Mouse (Mus musculus) erythroblast, adult 5-6 weeks (primary cell): ENCODE data around the gene Sept10. TPM values are rescaled to one million over a fixed set of nuclear protein-coding genes. Genes with fewer than 3 reads are reported as not detected.
"Not testable (repeated sequence)": the region's sequence is repeated elsewhere in the genome, so short reads cannot be mapped to it uniquely, and the experiment has no call there.

Experiments
- ATAC-seq: replicated peaks from 2 replicates; pipeline ENCODE4 v1.8.0; 2016; ENCODE audit warnings: moderate number of reproducible peaks, mild to moderate bottlenecking, moderate TSS enrichment, inconsistent platforms; ENCODE audit not compliant: poor library complexity, low FRiP score, severe bottlenecking
- total RNA-seq, 2 experiments: library from RNA; stranded (forward) in 1 of 2; stranded (reverse) in 1 of 2; fragments of 150-400 nt in 1 of 2; fragments of 200-764, 138-1000 nt in 1 of 2; gene quantifications; 2 replicates each; pipeline versions ENCODE4 v1.2.3 to v1.2.4; 2015 to 2017; ENCODE audit warnings: low replicate concordance in 2 of 2

The Sept10 gene
- total RNA-seq, 2 experiments from 2014 or later, result 1.7 to 4.8 TPM

- no peak for ATAC-seq
These were observed 71.7 kb downstream of the Sept10 start for GRCm38 (mm10) chr10:59149956-59150383.

GRCm38 (mm10) chr10:59133478-59134009 lies 88.1 kb downstream of the Sept10 start:
- ATAC-seq, result no peak

- ATAC-seq, result no peak
These were observed 89.6 kb downstream of the Sept10 start for GRCm38 (mm10) chr10:59131926-59132628.

GRCm38 (mm10) chr10:59127637-59128036 lies 94.0 kb downstream of the Sept10 start:
- ATAC-seq, result no peak

GRCm38 (mm10) chr10:59125497-59125896 lies 96.2 kb downstream of the Sept10 start:
- no peak for ATAC-seq

- no peak for ATAC-seq
These were observed 101.8 kb downstream of the Sept10 start for GRCm38 (mm10) chr10:59119811-59120210.

GRCm38 (mm10) chr10:59119001-59119400 lies 102.6 kb downstream of the Sept10 start:
- ATAC-seq, result no peak

- ATAC-seq, result no peak
These were observed 104.1 kb downstream of the Sept10 start for GRCm38 (mm10) chr10:59117555-59117954.

GRCm38 (mm10) chr10:59116331-59116730 lies 105.3 kb downstream of the Sept10 start:
- ATAC-seq, result no peak

- no peak for ATAC-seq
These were observed 106.0 kb downstream of the Sept10 start for GRCm38 (mm10) chr10:59115691-59116090.

- ATAC-seq, result no peak
These were observed 106.9 kb downstream of the Sept10 start for GRCm38 (mm10) chr10:59114535-59115291.

- ATAC-seq, result no peak
These were observed 108.3 kb downstream of the Sept10 start for GRCm38 (mm10) chr10:59113386-59113785.

GRCm38 (mm10) chr10:59112755-59113154 lies 108.9 kb downstream of the Sept10 start:
- ATAC-seq, result no peak

- no peak for ATAC-seq
These were observed 111.3 kb downstream of the Sept10 start for GRCm38 (mm10) chr10:59110386-59110785.

GRCm38 (mm10) chr10:59109015-59109414 lies 112.6 kb downstream of the Sept10 start:
- peak; percentile 71 for ATAC-seq

GRCm38 (mm10) chr10:59106644-59107043 lies 115.0 kb downstream of the Sept10 start:
- ATAC-seq, result no peak

- no peak for ATAC-seq
These were observed 115.8 kb downstream of the Sept10 start for GRCm38 (mm10) chr10:59105885-59106284.

GRCm38 (mm10) chr10:59104683-59105082 lies 117.0 kb downstream of the Sept10 start:
- no peak for ATAC-seq

GRCm38 (mm10) chr10:59103076-59103475 lies 118.6 kb downstream of the Sept10 start:
- not testable (repeated sequence) for ATAC-seq

- no peak for ATAC-seq
These were observed 129.7 kb downstream of the Sept10 start for GRCm38 (mm10) chr10:59091988-59092387.
